Mouse (Mus musculus) stomach, postnatal 0 days (tissue): ENCODE measurements around the gene Cd22. TPM values are rescaled to one million over a fixed set of nuclear protein-coding genes. Genes with fewer than 3 reads are reported as not detected.
A peak's percentile ranks its signal among the peaks of the same experiment; 100 is the strongest.

ENCODE experiments used
- ATAC-seq: fragments of 200-750 bp; cut with Nextera tagmentation; 2 replicates; pipeline ENCODE4 v1.8.0; 2017; ENCODE audit not compliant: low FRiP score, low TSS enrichment
- DNase-seq: peaks from one replicate; pipeline ENCODE4 v3.0.0-alpha.2; 2016; ENCODE audit warnings: low spot score
- H3K27ac ChIP-seq: fragments of 300-500 bp; sonication (generic); replicated peaks from 2 replicates; pipeline ENCODE4 v1.5.1; 2014; ENCODE audit warnings: mild to moderate bottlenecking, control low read depth
- H3K27me3 ChIP-seq: fragments of 300-500 bp; sonication (generic); 2 replicates; pipeline ENCODE4 v1.6.1; 2014; ENCODE audit warnings: low read length; ENCODE audit not compliant: control insufficient read depth, insufficient read depth
- H3K36me3 ChIP-seq: fragments of 300-500 bp; sonication (generic); 2 replicates; pipeline ENCODE4 v1.6.1; 2014; ENCODE audit warnings: low read length, mixed read lengths; ENCODE audit not compliant: control insufficient read depth, insufficient read depth
- H3K4me1 ChIP-seq: fragments of 300-500 bp; sonication (generic); replicated peaks from 2 replicates; pipeline ENCODE4 v1.6.1; 2014; ENCODE audit warnings: antibody characterized with exemption; ENCODE audit not compliant: control insufficient read depth, insufficient read depth
- H3K4me2 ChIP-seq: fragments of 300-500 bp; sonication (generic); replicated peaks from 2 replicates; pipeline ENCODE4 v1.6.1; 2014; ENCODE audit warnings: low read depth, mild to moderate bottlenecking, control low read depth, moderate library complexity
- H3K4me3 ChIP-seq: fragments of 300-500 bp; sonication (generic); 2 replicates; pipeline ENCODE4 v1.5.1; 2014; ENCODE audit warnings: low read depth, low read length, control low read depth
- H3K9ac ChIP-seq: fragments of 300-500 bp; sonication (generic); 2 replicates; pipeline ENCODE4 v1.6.1; 2014; ENCODE audit warnings: mild to moderate bottlenecking, low read length, control low read depth, mixed read lengths
- H3K9me3 ChIP-seq: fragments of 300-500 bp; sonication (generic); 2 replicates; pipeline ENCODE4 v1.6.1; 2016; ENCODE audit warnings: low read length; ENCODE audit not compliant: control insufficient read depth
- CTCF ChIP-seq: IDR thresholded peaks from 2 replicates; pipeline ENCODE4 v1.5.1; 2016; ENCODE audit warnings: antibody characterized with exemption, low read depth, mild to moderate bottlenecking, moderate library complexity
- EP300 ChIP-seq: optimal IDR thresholded peaks from 2 replicates; pipeline ENCODE3; 2016; ENCODE audit warnings: antibody characterized with exemption
- WGBS: fragments of 180-500 bp; shearing (Covaris S2); extraction: QIAGEN DNeasy Blood & Tissue Kit; methylation state at CpG from one replicate; pipeline ENCODE4 v1.1.7; 2014; 5-methylcytosine and 5-hydroxymethylcytosine counted together
- polyA plus RNA-seq: library from polyadenylated mRNA; unstranded; fragments of >200 nt; fragmentation: Nextera tagmentation; extraction: Ambion mirVana; gene quantifications from 2 replicates; pipeline ENCODE4 v1.2.1, GENCODE M21; 2015

Gene Cd22
- polyA plus RNA-seq, 1 experiment from 2014 or later: 0.05 TPM

DNA sequence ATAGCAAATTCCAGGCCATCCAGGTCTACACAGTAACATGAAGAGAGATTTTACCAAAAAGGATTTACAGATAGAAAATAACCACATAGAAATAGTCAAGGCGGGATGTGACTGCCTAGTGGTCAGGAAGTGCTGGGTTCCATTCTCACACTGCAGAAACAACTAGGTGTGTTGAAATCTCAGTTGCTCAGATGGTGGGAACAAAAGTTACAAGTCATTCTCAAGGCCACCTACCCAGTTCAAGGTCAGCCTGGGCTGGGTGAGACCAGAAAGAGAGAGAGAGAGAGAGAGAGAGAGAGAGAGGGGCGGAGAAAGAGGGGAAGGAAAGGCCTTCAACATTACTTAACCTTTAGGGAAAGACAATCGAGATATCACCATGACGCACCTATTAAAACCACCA lies 6.7 kb upstream of the Cd22 start:
- ATAC-seq (no peak), DNase-seq (no peak)
- H3K27ac ChIP-seq: no peak overlapping the region
- no peak overlapping the region for H3K9ac ChIP-seq
- H3K27me3 ChIP-seq: no peaks in the 10 kb centered on the region
- H3K4me3 ChIP-seq: no peak overlapping the region
- H3K9me3 ChIP-seq: no peaks in the 10 kb centered on the region
- H3K4me1 ChIP-seq: no peaks in the 10 kb centered on the region
- no peaks in the 10 kb centered on the region for H3K36me3 ChIP-seq
- no peak for TF ChIP-seq EP300
- no peak for TF ChIP-seq CTCF
- WGBS: 75% methylated on average over 4 of the region's 4 CpGs
- H3K4me2 ChIP-seq: no peak overlapping the region

DNA sequence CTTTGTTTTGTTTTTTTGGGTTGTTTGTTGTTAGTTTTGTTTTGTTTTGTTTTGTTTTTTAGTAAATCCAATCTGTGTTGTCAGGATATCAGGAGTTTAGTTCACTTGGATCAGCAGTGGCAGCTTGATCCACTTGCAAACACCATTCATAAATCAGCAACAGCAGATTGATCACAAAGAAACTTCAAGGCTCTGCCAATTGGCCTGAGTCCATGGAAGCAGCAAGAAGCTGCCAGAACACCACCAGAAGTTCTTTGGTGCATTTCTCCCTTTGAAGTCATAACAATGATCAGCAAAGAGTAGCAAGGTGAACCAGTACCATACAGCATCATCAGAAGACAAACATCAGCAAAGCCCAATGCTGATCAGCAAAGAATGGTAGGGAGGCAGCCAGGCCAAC lies 3.9 kb upstream of the Cd22 start:
- H3K9me3 ChIP-seq: no peaks in the 10 kb centered on the region
- no peak for ATAC-seq
- H3K4me1 ChIP-seq: no peaks in the 10 kb centered on the region
- no peak overlapping the region for H3K27ac ChIP-seq
- no peaks in the 10 kb centered on the region for H3K36me3 ChIP-seq
- H3K27me3 ChIP-seq: no peaks in the 10 kb centered on the region
- TF ChIP-seq EP300: no peak
- TF ChIP-seq CTCF: no peak
- H3K4me3 ChIP-seq: no peak overlapping the region
- H3K9ac ChIP-seq: no peak overlapping the region
- no peak for DNase-seq
- no peak overlapping the region for H3K4me2 ChIP-seq

DNA sequence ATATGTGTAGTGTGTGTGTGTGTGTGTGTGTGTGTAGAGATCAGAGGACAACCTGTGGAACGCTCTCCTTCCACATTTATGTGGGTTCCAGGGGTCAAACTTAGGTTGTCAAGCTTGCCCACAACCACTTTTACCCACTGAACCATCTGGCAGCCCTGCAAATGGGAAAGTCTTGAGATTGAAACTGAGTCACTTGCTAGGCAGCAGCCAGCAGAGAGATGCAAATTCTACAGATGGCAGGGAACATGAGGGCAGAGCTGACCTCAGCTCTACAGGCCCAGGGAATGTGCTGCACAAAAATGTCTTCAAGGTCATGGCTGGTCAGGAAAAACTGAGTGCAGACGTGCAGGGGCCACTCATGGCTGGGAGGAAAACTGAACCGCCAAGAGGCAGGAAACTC lies 1.2 kb upstream of the Cd22 start:
- Histone ChIP-seq H3K4me3 (no peak overlapping the region), H3K4me2 (no peak overlapping the region), H3K27ac (no peak overlapping the region), H3K36me3 (no peaks in the 10 kb centered on the region), H3K4me1 (no peaks in the 10 kb centered on the region), H3K27me3 (no peaks in the 10 kb centered on the region), H3K9ac (no peak overlapping the region), H3K9me3 (no peaks in the 10 kb centered on the region)
- no peak for ATAC-seq
- WGBS: 67% methylated on average over 3 of the region's 3 CpGs
- DNase-seq: no peak
- no peak for TF ChIP-seq CTCF
- no peak for TF ChIP-seq EP300

DNA sequence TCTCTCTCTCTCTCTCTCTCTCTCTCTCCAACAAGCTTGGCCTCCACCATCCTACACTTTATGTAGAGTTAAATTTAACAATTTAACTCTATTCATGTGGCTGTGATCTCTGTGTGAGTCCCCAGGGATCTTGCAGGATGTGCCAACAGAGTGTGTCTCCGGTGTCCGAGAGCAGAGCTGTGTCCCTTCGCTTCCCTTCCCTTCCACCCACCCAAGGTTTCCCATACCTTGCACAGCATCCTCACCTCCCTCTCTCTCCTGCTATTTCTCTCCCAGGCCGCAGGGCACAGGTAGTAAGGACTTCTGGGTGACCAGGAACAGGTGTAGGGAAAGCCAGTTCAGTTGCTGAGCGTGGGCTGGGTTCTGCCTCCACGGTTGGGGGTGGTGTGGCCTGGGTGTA lies 1.2 kb downstream of the Cd22 start:
- TF ChIP-seq EP300: no peak
- TF ChIP-seq CTCF: no peak
- no peak for DNase-seq
- WGBS: 80% methylated on average over 6 of the region's 6 CpGs

GRCm38 (mm10) chr7:30873083-30873482 lies 7.1 kb downstream of the Cd22 start:
- no peaks in the 10 kb centered on the region for H3K36me3 ChIP-seq
- H3K9me3 ChIP-seq: no peaks in the 10 kb centered on the region
- H3K27me3 ChIP-seq: no peaks in the 10 kb centered on the region; the same call in 1 of the 2 replicates
- peak; percentile 85 for DNase-seq
- H3K4me2 ChIP-seq: no peak overlapping the region
- H3K27ac ChIP-seq: no peak overlapping the region
- H3K4me1 ChIP-seq: no peaks in the 10 kb centered on the region
- peak; percentile 83 for TF ChIP-seq CTCF
- TF ChIP-seq EP300: no peak
- 22% methylated on average over 15 of the region's 15 CpGs for WGBS
- no peak overlapping the region for H3K9ac ChIP-seq
- peak; percentile 67 for ATAC-seq
- H3K4me3 ChIP-seq: no peak overlapping the region

More for the DNA sequence above, 1.2 kb downstream of the Cd22 start:
- Histone ChIP-seq H3K4me3 (no peak overlapping the region), H3K4me2 (no peak overlapping the region), H3K27me3 (no peaks in the 10 kb centered on the region), H3K36me3 (no peaks in the 10 kb centered on the region), H3K27ac (no peak overlapping the region), H3K9ac (no peak overlapping the region), H3K4me1 (no peaks in the 10 kb centered on the region), H3K9me3 (no peaks in the 10 kb centered on the region)
- ATAC-seq: no peak

GRCm38 (mm10) chr7:30863386-30863785 lies 16.8 kb downstream of the Cd22 start:
- ATAC-seq (no peak), DNase-seq (no peak)
- Histone ChIP-seq H3K9me3 (no peaks in the 10 kb centered on the region), H3K9ac (no peak overlapping the region), H3K27me3 (no peaks in the 10 kb centered on the region), H3K4me1 (no peaks in the 10 kb centered on the region), H3K4me2 (no peak overlapping the region), H3K4me3 (no peak overlapping the region), H3K36me3 (no peaks in the 10 kb centered on the region), H3K27ac (no peak overlapping the region)
- 75% methylated on average over 8 of the region's 8 CpGs for WGBS
- TF ChIP-seq EP300 (no peak), CTCF (no peak)
